Mouse (Mus musculus): ENCODE results near the gene Filip1.
"Not testable (repeated sequence)": the region's sequence is repeated elsewhere in the genome, so short reads cannot be mapped to it uniquely, and the experiment has no call there.

Gene Filip1

DNA sequence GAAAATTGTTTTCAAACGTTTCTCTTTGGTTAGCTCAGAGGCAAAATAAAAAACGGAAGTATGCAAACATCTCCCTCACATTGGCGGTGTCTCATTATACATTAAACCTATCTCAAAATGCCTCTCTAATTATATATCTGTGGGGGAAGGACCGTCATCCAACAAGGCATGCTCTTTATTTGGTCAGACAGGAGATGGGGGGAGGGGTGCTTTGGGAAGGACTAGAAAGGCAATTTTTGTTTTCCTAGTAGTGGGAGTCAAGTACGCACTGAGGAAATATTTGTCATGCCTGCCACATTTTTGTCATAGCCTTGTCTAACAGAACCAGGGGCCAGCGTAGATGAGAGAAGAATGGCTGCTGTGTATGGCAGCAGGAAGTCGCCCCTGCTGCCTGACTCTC is at the start of gene Filip1:
Gene Filip1, minus strand, starts transcription at position 101 of the 400 bp plus-strand sequence.
- DNase-seq (ENCODE audit: low read depth): no peak

GRCm38 (mm10) chr9:80057690-80058089 is 45.0 kb upstream of the Filip1 start:
- DNase-seq (ENCODE audit: low read depth): peak; percentile 28

GRCm38 (mm10) chr9:80052951-80053350 is 40.3 kb upstream of the Filip1 start:
- DNase-seq (ENCODE audit: low read depth): no peak

- not testable (repeated sequence) for DNase-seq (ENCODE audit: low read depth)
Observed at GRCm38 (mm10) chr9:80049271-80049670, 36.6 kb upstream of the Filip1 start.

DNA sequence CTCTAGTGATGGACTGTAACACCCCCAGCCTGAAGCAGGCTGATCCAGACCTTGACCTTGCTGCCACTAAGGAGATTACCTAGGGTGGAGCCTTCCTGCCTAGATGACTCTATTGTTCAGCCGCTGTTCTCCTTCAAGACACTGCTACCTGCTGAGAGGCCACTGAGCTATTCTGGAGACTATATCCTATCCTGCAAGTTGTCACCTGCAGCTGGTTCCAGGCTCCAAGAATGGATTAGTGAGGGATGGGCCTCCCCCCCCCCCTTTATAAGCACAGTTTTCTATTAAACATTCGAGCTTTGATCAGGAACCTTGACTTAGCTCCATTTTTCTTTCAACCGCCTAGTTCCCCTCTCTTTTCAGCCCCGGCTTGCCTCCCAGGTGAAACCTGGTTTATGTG is 31.6 kb upstream of the Filip1 start:
- not testable (repeated sequence) for DNase-seq (ENCODE audit: low read depth)

DNA sequence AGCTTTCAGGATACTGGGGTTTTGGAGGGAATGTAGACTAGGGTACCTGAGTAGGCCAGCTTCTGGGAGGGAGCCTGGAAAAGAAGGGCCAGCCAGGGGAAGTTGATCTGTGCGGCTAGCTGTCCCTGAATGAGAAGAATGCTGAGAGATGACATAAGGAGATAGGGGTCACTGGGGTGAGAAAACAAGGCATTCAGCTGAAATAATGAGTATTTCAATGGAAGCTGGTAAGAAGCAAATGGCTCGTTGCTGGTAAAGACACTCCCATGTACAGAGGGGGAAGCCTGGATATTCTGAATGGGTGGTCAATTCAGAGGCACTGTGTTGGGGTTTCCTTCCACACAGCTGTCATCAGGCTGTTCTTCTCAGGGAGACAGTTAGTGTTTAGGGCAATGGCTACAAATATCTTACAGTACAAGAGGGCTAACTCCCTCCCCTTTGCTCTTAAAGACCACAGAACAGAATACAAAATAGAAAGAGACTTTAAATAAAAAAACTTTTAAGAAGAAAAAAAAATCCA is 26.7 kb upstream of the Filip1 start:
- DNase-seq (ENCODE audit: low read depth): no peak

DNA sequence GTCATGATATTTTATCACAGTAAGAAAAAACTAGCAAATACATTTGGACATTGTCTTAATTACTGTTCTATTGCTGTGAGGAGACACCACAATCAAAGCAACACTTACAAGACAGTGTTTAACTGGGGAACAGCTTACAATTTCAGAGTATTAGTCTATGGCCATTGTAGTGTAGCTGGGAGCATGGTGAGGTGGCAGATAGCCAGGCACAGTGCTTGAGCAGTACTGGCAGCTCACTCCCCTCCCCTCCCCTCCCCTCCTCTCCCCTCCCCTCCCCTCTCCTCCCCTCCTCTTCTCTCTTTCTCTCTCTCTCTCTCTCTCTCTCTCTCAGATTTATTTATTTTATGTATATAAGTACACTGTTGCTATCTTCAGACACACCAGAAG is 25.3 kb upstream of the Filip1 start:
- DNase-seq (ENCODE audit: low read depth): no peak

DNA sequence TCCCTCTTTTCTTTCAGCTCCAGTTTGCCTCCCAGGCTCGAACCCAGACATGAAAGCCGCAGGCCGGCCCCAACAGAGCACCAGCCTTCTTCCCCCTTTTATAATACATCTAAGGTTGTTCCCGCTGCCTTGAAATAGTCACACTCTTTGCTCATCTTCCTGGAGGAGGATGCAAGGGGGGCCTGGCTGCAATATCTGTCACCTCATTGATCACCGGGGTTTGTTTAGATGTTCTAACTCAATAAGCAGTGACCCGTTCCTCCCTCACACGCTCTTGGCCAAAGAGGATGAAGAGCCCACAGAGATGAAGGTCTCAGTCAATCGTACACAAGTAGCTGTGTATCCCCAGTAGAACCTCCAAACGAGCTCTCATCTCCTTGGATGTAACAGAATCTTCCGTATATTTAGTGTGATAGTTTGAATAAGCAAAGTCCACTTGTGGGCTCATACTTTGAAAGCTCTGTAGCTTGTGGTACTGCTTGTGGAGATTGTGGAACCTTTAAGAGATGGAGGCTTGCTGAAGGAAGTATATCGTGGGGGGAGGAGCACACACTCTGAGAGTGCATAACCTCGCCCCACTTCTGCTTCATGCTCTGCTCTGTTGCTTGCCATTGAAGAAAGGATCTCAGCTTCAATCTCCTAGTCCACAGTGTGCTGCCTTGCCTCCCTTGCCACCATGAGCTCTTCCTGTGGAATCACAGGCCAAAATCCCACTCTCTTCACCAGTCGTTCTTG is 24.8 kb upstream of the Filip1 start:
- DNase-seq (ENCODE audit: low read depth): no peak

GRCm38 (mm10) chr9:80026581-80027021 is 13.9 kb upstream of the Filip1 start:
- DNase-seq (ENCODE audit: low read depth): no peak

DNA sequence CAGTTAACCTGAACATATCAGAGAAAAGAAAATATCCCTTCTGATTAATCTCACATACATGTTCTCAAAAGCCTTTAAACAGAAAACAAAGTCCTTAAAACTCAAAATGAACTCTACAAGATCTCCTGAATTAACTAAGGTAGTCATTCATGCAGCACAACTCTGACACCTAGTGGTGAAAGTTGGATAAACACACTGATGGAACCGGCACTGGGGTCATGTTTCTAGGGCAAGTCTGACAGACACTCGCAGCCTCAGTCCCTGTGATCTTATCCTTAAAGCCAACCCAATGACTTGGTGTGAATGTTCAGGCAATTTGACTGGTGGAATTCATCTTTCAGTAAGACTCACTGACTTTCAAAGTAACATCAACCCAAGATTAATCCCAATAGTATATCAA is 13.4 kb upstream of the Filip1 start:
- peak; percentile 82 for DNase-seq (ENCODE audit: low read depth)

DNA sequence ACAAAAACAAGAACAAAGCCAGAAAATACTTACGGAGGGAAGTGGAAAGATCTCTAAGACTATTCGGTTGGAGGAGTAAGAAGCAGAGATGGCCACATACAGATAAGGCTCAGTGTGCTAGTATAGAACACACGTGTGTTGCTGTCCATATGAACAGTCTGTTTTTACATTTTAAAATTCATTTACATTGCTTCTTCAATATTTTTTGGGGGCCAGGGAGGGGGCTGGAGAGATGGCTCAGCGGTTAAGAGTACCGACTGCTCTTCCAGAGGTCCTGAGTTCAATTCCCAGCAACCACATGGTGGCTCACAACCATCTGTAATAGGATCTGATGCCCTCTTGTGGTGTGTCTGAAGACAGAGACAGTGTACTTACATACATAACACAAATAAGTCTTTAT is 12.7 kb upstream of the Filip1 start:
- not testable (repeated sequence) for DNase-seq (ENCODE audit: low read depth)

DNA sequence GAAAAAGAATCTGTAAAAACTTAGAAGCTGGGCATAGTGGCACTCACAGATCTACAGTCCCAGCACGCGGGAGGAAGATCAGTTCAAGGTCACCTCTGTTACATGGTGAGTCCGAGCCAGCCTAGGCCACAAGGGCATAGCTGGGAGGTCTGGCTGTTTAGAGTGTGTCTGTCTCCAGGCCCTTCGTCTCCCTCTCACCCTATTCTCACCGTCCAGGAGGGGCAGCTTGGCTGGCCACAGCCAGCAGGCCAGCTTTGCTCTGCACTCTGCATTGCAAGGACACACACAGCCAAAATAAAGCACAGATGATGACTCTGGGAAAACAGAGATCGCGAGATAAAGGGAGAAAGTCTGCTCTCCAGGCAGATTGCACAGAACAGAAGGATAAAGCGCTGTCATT is 10.2 kb upstream of the Filip1 start:
- DNase-seq (ENCODE audit: low read depth): no peak

GRCm38 (mm10) chr9:80021648-80022047 is 9.0 kb upstream of the Filip1 start:
- no peak for DNase-seq (ENCODE audit: low read depth)

- DNase-seq (ENCODE audit: low read depth): no peak
Observed at GRCm38 (mm10) chr9:80020429-80020828, 7.8 kb upstream of the Filip1 start.

DNA sequence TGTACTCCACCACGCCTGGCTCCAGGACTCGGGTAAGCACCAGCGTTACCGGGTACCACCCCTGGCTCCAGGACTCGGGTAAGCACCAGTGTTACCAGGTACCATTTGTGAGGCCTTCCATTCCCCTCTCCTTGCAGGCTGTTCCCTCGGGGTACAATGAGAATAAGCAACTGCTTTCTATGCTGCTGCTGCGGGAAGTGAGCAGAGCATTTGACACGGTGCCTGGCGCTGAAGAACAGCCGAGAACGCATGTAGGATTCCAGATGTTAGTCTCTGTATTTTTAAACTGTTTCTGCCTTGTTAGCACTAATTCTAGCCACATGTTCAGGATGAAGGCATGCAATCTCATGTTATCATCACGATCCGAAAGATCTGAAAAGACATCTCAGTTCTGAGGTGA is 635 bp downstream of the Filip1 start:
- no peak for DNase-seq (ENCODE audit: low read depth)

- DNase-seq (ENCODE audit: low read depth): peak; percentile 85
Observed at GRCm38 (mm10) chr9:80002394-80003188, 10.1 kb downstream of the Filip1 start.

DNA sequence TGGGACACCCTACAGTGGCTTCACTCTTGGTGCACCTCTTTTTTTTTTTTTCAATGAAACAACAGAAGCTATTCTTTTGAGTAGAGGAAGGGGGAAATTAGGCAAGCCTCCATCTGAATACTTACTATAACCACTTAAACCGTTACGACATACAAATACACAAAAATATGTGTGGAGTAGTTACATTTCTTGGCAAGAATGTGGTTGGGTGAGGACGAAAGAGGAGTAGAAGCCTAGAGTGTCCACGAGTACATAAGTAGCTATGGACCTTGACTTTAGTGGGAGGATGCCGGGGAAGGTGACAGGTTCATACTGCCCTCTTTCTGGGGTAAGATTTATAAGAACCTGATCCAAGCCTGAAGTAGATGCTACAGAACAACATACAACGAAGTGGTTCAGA is 15.4 kb downstream of the Filip1 start:
- DNase-seq (ENCODE audit: low read depth): no peak

- no peak for DNase-seq (ENCODE audit: low read depth)
Observed at GRCm38 (mm10) chr9:79994296-79994695, 18.4 kb downstream of the Filip1 start.

GRCm38 (mm10) chr9:79993066-79993465 is 19.6 kb downstream of the Filip1 start:
- DNase-seq (ENCODE audit: low read depth): no peak

- DNase-seq (ENCODE audit: low read depth): no peak
Observed at GRCm38 (mm10) chr9:79990456-79991017, 22.1 kb downstream of the Filip1 start.

GRCm38 (mm10) chr9:79989703-79990102 is 22.9 kb downstream of the Filip1 start:
- DNase-seq (ENCODE audit: low read depth): no peak

- no peak for DNase-seq (ENCODE audit: low read depth)
Observed at GRCm38 (mm10) chr9:79989061-79989460, 23.6 kb downstream of the Filip1 start.

GRCm38 (mm10) chr9:79983244-79983643 is 29.4 kb downstream of the Filip1 start:
- no peak for DNase-seq (ENCODE audit: low read depth)
